Mouse (Mus musculus): ENCODE measurements around the gene Sumo2. TPM values are rescaled to one million over a fixed set of nuclear protein-coding genes. Genes with fewer than 3 reads are reported as not detected.
A peak's percentile ranks its signal among the peaks of the same experiment; 100 is the strongest.

Sumo2 gene
- polyA plus RNA-seq (2016; fragmentation: Nextera tagmentation; extraction: Ambion mirVana) = 673 and 675 TPM in 2 replicates

GRCm38 (mm10) chr11:115536038-115536681 is at the start of gene Sumo2:
Sumo2 (minus strand) TSS chr11:115536276.
- Histone ChIP-seq H3K27ac (ENCODE audit: poor library complexity, severe bottlenecking) (peak within 1 kb of the TSS; percentile 100), H3K9me3 (replicated peaks) (no peaks in the 10 kb centered on the region), H3K36me3 (peaks cover 28% of the 10 kb centered on the region), H3K4me1 (replicated peaks) (peaks cover 8% of the 10 kb centered on the region; the same call in 1 of the 2 replicates), H3K9ac (peak within 1 kb of the TSS; percentile 100), H3K4me2 (peak within 1 kb of the TSS; percentile 86), H3K27me3 (replicated peaks) (no peaks in the 10 kb centered on the region), H3K4me3 (peak within 1 kb of the TSS; percentile 100)
- 2% methylated on average over 69 of the region's 70 CpGs for WGBS
- peak; percentile 89 for ATAC-seq (ENCODE audit: insufficient number of reproducible peaks, low FRiP score)

DNA sequence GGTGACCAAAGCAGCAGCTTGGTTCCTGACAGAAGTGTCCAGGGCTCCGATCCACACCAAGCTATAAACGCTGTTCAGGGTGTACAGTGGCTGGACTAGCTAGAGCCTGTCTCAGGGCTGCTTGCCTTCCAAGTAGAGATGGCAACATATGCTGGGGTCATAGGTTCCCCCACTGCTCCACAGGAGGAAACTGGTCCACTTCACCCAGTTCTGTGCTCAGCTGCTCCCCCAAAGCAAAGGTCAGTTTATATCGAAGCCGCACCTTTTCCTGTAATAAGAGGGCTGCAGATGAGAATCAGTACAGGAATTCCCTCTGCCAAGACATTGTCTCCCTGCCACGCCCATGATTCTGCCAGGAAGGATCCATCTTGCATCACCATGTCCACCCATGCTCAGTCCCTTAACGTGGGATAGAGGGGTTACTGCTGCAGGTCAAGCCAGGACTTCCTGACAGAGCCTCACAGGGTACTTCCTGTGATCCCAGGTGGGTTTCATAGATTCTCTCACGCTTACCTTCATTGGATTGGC is 49.6 kb upstream of the Sumo2 start:
- H3K4me2 ChIP-seq = no peak overlapping the region
- WGBS = 90% methylated on average over 7 of the region's 7 CpGs
- H3K4me3 ChIP-seq = no peak overlapping the region
- ATAC-seq (ENCODE audit: insufficient number of reproducible peaks, low FRiP score) = no peak
- no peaks in the 10 kb centered on the region for H3K27me3 ChIP-seq (replicated peaks)
- H3K9ac ChIP-seq = no peak overlapping the region
- no peak overlapping the region for H3K27ac ChIP-seq (ENCODE audit: poor library complexity, severe bottlenecking)
- peaks cover 96% of the 10 kb centered on the region for H3K36me3 ChIP-seq
- H3K4me1 ChIP-seq (replicated peaks) = no peaks in the 10 kb centered on the region
- no peaks in the 10 kb centered on the region for H3K9me3 ChIP-seq (replicated peaks)

GRCm38 (mm10) chr11:115584376-115585073 is 48.4 kb upstream of the Sumo2 start:
- no peak for ATAC-seq (ENCODE audit: insufficient number of reproducible peaks, low FRiP score)
- Histone ChIP-seq H3K27ac (ENCODE audit: poor library complexity, severe bottlenecking) (no peak overlapping the region), H3K9ac (no peak overlapping the region), H3K27me3 (replicated peaks) (no peaks in the 10 kb centered on the region), H3K4me1 (replicated peaks) (no peaks in the 10 kb centered on the region), H3K36me3 (peaks cover 94% of the 10 kb centered on the region), H3K4me2 (no peak overlapping the region), H3K9me3 (replicated peaks) (no peaks in the 10 kb centered on the region), H3K4me3 (no peak overlapping the region)
- WGBS = 85% methylated on average over 10 of the region's 10 CpGs

DNA sequence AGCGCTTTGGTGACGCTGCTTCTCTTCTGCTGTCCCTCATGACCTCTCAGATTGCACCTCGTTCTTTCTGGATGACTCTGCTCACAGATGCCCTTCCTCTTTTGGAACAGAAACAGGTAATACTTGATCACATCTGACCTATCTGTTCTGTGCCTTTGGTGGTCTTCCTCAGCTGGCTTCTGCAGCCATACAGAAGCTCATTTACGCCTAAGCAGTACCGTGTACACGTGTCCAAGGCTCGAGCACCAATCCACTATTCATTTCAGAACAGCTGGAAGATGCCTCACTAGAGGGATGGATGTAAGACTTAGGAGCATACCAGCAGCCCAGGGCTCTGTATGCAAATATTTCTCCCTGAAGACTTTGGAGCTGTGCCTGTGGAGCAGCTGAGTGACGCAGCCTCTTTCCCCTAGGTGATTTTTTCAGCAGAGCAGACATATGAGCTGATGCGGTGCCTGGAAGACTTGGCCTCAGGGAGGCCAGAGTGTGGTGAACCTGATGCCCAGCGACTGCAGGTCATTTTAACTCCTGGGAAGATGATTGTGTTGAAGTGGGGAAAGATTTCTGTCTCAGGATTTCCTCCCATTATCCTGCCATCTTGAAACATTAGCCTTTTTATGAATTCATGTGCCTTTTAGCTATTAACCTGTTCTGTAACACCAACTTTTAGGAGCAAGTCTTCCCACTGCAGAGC is 47.0 kb upstream of the Sumo2 start:
- H3K27me3 ChIP-seq (replicated peaks) = no peaks in the 10 kb centered on the region
- no peak overlapping the region for H3K9ac ChIP-seq
- WGBS = 82% methylated on average over 10 of the region's 10 CpGs
- peaks cover 98% of the 10 kb centered on the region for H3K36me3 ChIP-seq
- no peak for ATAC-seq (ENCODE audit: insufficient number of reproducible peaks, low FRiP score)
- no peaks in the 10 kb centered on the region for H3K9me3 ChIP-seq (replicated peaks)
- H3K27ac ChIP-seq (ENCODE audit: poor library complexity, severe bottlenecking) = no peak overlapping the region
- H3K4me2 ChIP-seq = no peak overlapping the region
- no peaks in the 10 kb centered on the region for H3K4me1 ChIP-seq (replicated peaks)
- H3K4me3 ChIP-seq = no peak overlapping the region

- no peak overlapping the region for H3K4me3 ChIP-seq
- peaks cover 76% of the 10 kb centered on the region for H3K36me3 ChIP-seq
- no peak for ATAC-seq (ENCODE audit: insufficient number of reproducible peaks, low FRiP score)
- H3K27ac ChIP-seq (ENCODE audit: poor library complexity, severe bottlenecking) = no peak overlapping the region
- no peak overlapping the region for H3K4me2 ChIP-seq
- H3K4me1 ChIP-seq (replicated peaks) = no peaks in the 10 kb centered on the region
- no peak overlapping the region for H3K9ac ChIP-seq
- no peaks in the 10 kb centered on the region for H3K27me3 ChIP-seq (replicated peaks)
- H3K9me3 ChIP-seq (replicated peaks) = no peaks in the 10 kb centered on the region
These were observed 43.0 kb upstream of the Sumo2 start for GRCm38 (mm10) chr11:115579080-115579479.

- H3K9ac ChIP-seq = peak overlapping the region; percentile 80
- ATAC-seq (ENCODE audit: insufficient number of reproducible peaks, low FRiP score) = no peak
- WGBS = 17% methylated on average over 7 of the region's 7 CpGs
These were observed 28.9 kb upstream of the Sumo2 start for GRCm38 (mm10) chr11:115564961-115565360.

DNA sequence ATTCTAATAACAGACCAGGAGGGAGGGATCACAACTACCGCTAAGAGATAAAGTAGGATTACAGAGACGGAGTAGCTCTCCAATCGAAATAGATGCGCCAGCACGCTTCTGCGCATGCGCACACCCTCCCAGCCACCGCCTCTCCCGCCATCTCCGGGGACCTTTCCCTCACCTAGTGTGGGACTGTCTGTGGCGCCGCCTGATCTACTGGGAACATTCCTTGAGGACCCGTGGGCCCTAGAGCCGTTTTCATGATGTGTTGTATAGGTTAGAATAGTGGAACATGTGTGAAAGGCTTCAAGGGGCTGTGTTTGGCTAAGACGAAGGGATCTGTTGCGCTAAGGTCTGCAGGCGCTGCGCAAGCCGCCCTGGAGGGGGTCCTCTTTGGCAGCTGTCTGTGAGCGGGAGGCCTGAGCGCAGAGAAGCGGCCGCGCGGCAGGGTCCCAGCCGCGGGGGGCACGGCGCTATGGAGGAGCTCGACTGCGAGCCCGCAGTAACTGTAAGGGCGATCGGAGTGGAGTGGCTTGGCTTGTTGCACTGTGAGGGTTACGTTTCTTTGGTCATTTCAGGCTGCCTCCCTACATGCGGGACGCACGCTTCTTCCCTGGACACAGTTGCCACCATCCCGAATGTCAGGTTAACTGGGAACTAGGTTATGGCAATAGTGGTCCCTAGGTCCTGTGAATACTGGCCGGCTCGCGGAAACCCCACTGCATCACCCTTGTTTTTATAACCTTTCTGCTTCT is 28.2 kb upstream of the Sumo2 start, which contains the start of gene Nup85:
Nup85 (plus strand) TSS at position 371 of the 746 bp plus-strand sequence.
- Histone ChIP-seq H3K27me3 (replicated peaks) (no peaks in the 10 kb centered on the region), H3K9me3 (replicated peaks) (no peaks in the 10 kb centered on the region), H3K4me2 (peak within 1 kb of the TSS; percentile 82), H3K9ac (peak within 1 kb of the TSS; percentile 80), H3K4me1 (replicated peaks) (peaks cover 9% of the 10 kb centered on the region), H3K36me3 (peaks cover 36% of the 10 kb centered on the region), H3K27ac (ENCODE audit: poor library complexity, severe bottlenecking) (peak within 1 kb of the TSS; percentile 61), H3K4me3 (peak within 1 kb of the TSS; percentile 90)
- WGBS = under 1% methylated on average over 42 of the region's 42 CpGs
- ATAC-seq (ENCODE audit: insufficient number of reproducible peaks, low FRiP score) = peak; percentile 90

More at GRCm38 (mm10) chr11:115564961-115565360, 28.9 kb upstream of the Sumo2 start:
- no peak overlapping the region for H3K27ac ChIP-seq (ENCODE audit: poor library complexity, severe bottlenecking)
- H3K36me3 ChIP-seq = peaks cover 43% of the 10 kb centered on the region
- H3K9me3 ChIP-seq (replicated peaks) = no peaks in the 10 kb centered on the region
- H3K27me3 ChIP-seq (replicated peaks) = no peaks in the 10 kb centered on the region
- H3K4me3 ChIP-seq = peak overlapping the region; percentile 90
- H3K4me1 ChIP-seq (replicated peaks) = peaks cover 9% of the 10 kb centered on the region
- peak overlapping the region; percentile 82 for H3K4me2 ChIP-seq

- H3K27me3 ChIP-seq (replicated peaks) = no peaks in the 10 kb centered on the region
- WGBS = 37% methylated on average over 4 of the region's 4 CpGs
- no peaks in the 10 kb centered on the region for H3K9me3 ChIP-seq (replicated peaks)
- peak overlapping the region; percentile 82 for H3K4me2 ChIP-seq
- H3K36me3 ChIP-seq = peaks cover 28% of the 10 kb centered on the region
- peaks cover 9% of the 10 kb centered on the region for H3K4me1 ChIP-seq (replicated peaks)
- peak overlapping the region; percentile 80 for H3K9ac ChIP-seq
- peak overlapping the region; percentile 90 for H3K4me3 ChIP-seq
- 0 out of 2 replicates have a peak overlapping the region, but pooled peaks have one; percentile 61 for H3K27ac ChIP-seq (ENCODE audit: poor library complexity, severe bottlenecking)
- ATAC-seq (ENCODE audit: insufficient number of reproducible peaks, low FRiP score) = no peak
These were observed 27.3 kb upstream of the Sumo2 start for GRCm38 (mm10) chr11:115563406-115563805.

DNA sequence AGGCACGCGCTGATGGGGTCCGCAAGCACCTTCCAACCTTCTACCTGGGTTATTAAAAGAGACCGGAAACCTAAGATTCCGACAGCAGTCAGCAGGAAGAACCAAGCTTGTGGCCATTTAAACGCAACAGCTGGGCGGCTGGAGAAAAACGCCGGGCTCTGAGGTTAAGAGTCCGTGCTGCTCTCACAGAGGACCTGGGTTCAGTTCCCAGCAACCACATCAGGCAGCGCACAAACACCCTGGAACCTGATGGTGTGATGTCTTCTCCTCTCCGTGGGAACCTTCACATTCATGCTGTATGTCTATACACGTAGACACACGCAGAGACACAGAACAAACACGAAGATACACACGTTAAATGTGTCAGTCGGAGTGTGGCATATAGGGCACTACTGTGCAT is 19.6 kb upstream of the Sumo2 start:
- Histone ChIP-seq H3K4me3 (no peak overlapping the region), H3K27me3 (replicated peaks) (no peaks in the 10 kb centered on the region), H3K27ac (ENCODE audit: poor library complexity, severe bottlenecking) (no peak overlapping the region), H3K4me1 (replicated peaks) (no peaks in the 10 kb centered on the region), H3K9me3 (replicated peaks) (no peaks in the 10 kb centered on the region), H3K36me3 (no peaks in the 10 kb centered on the region), H3K9ac (no peak overlapping the region), H3K4me2 (no peak overlapping the region)
- ATAC-seq (ENCODE audit: insufficient number of reproducible peaks, low FRiP score) = no peak
- WGBS = 72% methylated on average over 17 of the region's 17 CpGs

- ATAC-seq (ENCODE audit: insufficient number of reproducible peaks, low FRiP score) = no peak
- Histone ChIP-seq H3K4me3 (no peak overlapping the region), H3K9me3 (replicated peaks) (no peaks in the 10 kb centered on the region; the same call in 1 of the 2 replicates), H3K4me2 (no peak overlapping the region), H3K27ac (ENCODE audit: poor library complexity, severe bottlenecking) (no peak overlapping the region), H3K9ac (no peak overlapping the region), H3K4me1 (replicated peaks) (no peaks in the 10 kb centered on the region), H3K36me3 (no peaks in the 10 kb centered on the region), H3K27me3 (replicated peaks) (no peaks in the 10 kb centered on the region)
- 58% methylated on average over 4 of the region's 4 CpGs for WGBS
These were observed 16.7 kb upstream of the Sumo2 start for GRCm38 (mm10) chr11:115552783-115553182.
